Mouse (Mus musculus) liver, embryonic 13.5 days (tissue): ENCODE results near the gene Fxr2. TPM values are rescaled to one million over a fixed set of nuclear protein-coding genes. Genes with fewer than 3 reads are reported as not detected.
"Not testable (repeated sequence)": the region's sequence is repeated elsewhere in the genome, so short reads cannot be mapped to it uniquely, and the experiment has no call there.

Experiments used
- ATAC-seq: fragments of 200-750 bp; cut with Nextera tagmentation; 2 replicates; pipeline ENCODE4 v1.8.0; 2017; ENCODE audit warnings: low read depth, mild to moderate bottlenecking, moderate number of reproducible peaks, moderate library complexity
- DNase-seq: peaks from one replicate; pipeline ENCODE4 v3.0.0; 2022
- H3K27ac ChIP-seq: fragments of 300-500 bp; sonication (generic); 2 replicates; pipeline ENCODE4 v1.5.1; 2015; ENCODE audit warnings: moderate library complexity, mild to moderate bottlenecking, inconsistent platforms
- H3K27me3 ChIP-seq: fragments of 300-500 bp; sonication (generic); 2 replicates; pipeline ENCODE4 v1.6.1; 2015; ENCODE audit warnings: mild to moderate bottlenecking, inconsistent platforms
- H3K36me3 ChIP-seq: fragments of 300-500 bp; sonication (generic); 2 replicates; pipeline ENCODE4 v1.6.1; 2015; ENCODE audit warnings: mild to moderate bottlenecking, inconsistent platforms
- H3K4me1 ChIP-seq: fragments of 300-500 bp; sonication (generic); replicated peaks from 2 replicates; pipeline ENCODE4 v1.6.1; 2015; ENCODE audit warnings: inconsistent platforms
- H3K4me2 ChIP-seq: fragments of 300-500 bp; sonication (generic); 2 replicates; pipeline ENCODE4 v1.6.1; 2015; ENCODE audit warnings: inconsistent platforms, mild to moderate bottlenecking, moderate library complexity
- H3K4me3 ChIP-seq: fragments of 300-500 bp; sonication (generic); replicated peaks from 2 replicates; pipeline ENCODE4 v1.5.1; 2015; ENCODE audit warnings: mild to moderate bottlenecking, inconsistent platforms
- H3K9ac ChIP-seq: fragments of 300-500 bp; sonication (generic); 2 replicates; pipeline ENCODE4 v1.6.1; 2015; ENCODE audit warnings: mild to moderate bottlenecking, inconsistent platforms
- H3K9me3 ChIP-seq: fragments of 300-500 bp; sonication (generic); replicated peaks from 2 replicates; pipeline ENCODE4 v1.6.1; 2016; ENCODE audit warnings: inconsistent platforms
- WGBS: fragments of 180-500 bp; shearing (Covaris S2); methylation state at CpG from one replicate; pipeline ENCODE4 v1.1.7; 2015; ENCODE audit not compliant: insufficient replicate concordance; 5-methylcytosine and 5-hydroxymethylcytosine counted together
- polyA plus RNA-seq: library from polyadenylated mRNA; unstranded; fragments of >200 nt; fragmentation: Nextera tagmentation; extraction: Ambion mirVana; gene quantifications from 2 replicates; pipeline ENCODE4 v1.2.1, GENCODE M21; 2015

The Fxr2 gene
- polyA plus RNA-seq, 1 experiment from 2014 or later = 8.2 TPM

GRCm38 (mm10) chr11:69610899-69611298 lies 21.9 kb upstream of the Fxr2 start:
- ATAC-seq (no peak), DNase-seq (no peak)
- no peak overlapping the region for H3K9ac ChIP-seq
- H3K27ac ChIP-seq = no peak overlapping the region
- H3K36me3 ChIP-seq = no peaks in the 10 kb centered on the region
- H3K4me2 ChIP-seq = no peak overlapping the region
- H3K27me3 ChIP-seq = peaks cover 4% of the 10 kb centered on the region; the same call in 1 of the 2 replicates
- H3K4me3 ChIP-seq = no peak overlapping the region
- H3K9me3 ChIP-seq = no peaks in the 10 kb centered on the region
- 66% methylated on average over 4 of the region's 4 CpGs for WGBS
- peaks cover 71% of the 10 kb centered on the region for H3K4me1 ChIP-seq

GRCm38 (mm10) chr11:69613553-69614256 lies 19.1 kb upstream of the Fxr2 start:
- Histone ChIP-seq H3K4me1 (peaks cover 64% of the 10 kb centered on the region), H3K4me3 (peak overlapping the region; percentile 57), H3K27ac (peak overlapping the region; percentile 29), H3K9me3 (no peaks in the 10 kb centered on the region), H3K36me3 (no peaks in the 10 kb centered on the region), H3K9ac (peak overlapping the region; percentile 70), H3K27me3 (peaks cover 9% of the 10 kb centered on the region), H3K4me2 (peak overlapping the region; percentile 75)
- ATAC-seq (peak; percentile 65), DNase-seq (peak; percentile 70)
- WGBS = 4% methylated on average over 19 of the region's 19 CpGs

- peak overlapping the region; percentile 75 for H3K4me2 ChIP-seq
- peak overlapping the region; percentile 57 for H3K4me3 ChIP-seq
- not testable (repeated sequence) for H3K9me3 ChIP-seq, H3K27ac ChIP-seq, ATAC-seq, DNase-seq, H3K27me3 ChIP-seq, H3K36me3 ChIP-seq
- H3K4me1 ChIP-seq = peaks cover 59% of the 10 kb centered on the region
- H3K9ac ChIP-seq = peak overlapping the region; percentile 70; the same call in 1 of the 2 replicates
- WGBS = 28% methylated on average over 11 of the region's 11 CpGs
Measured at GRCm38 (mm10) chr11:69614257-69614588, 18.6 kb upstream of the Fxr2 start.

GRCm38 (mm10) chr11:69616781-69617180 lies 16.0 kb upstream of the Fxr2 start:
- peak overlapping the region; percentile 55; the same call in 1 of the 2 replicates for H3K27ac ChIP-seq
- DNase-seq = no peak
- peak overlapping the region; percentile 22 for H3K4me3 ChIP-seq
- H3K36me3 ChIP-seq = no peaks in the 10 kb centered on the region
- peak overlapping the region; percentile 47 for H3K4me2 ChIP-seq
- 48% methylated on average over 10 of the region's 10 CpGs for WGBS
- H3K9ac ChIP-seq = peak overlapping the region; percentile 39; the same call in 1 of the 2 replicates
- H3K4me1 ChIP-seq = peaks cover 62% of the 10 kb centered on the region
- H3K27me3 ChIP-seq = peaks cover 9% of the 10 kb centered on the region
- ATAC-seq = no peak
- no peaks in the 10 kb centered on the region for H3K9me3 ChIP-seq

- 38% methylated on average over 5 of the region's 5 CpGs for WGBS
- peak within 1 kb of the TSS; percentile 22 for H3K4me3 ChIP-seq
- ATAC-seq (peak; percentile 32), DNase-seq (no peak)
- peak within 1 kb of the TSS; percentile 55 for H3K27ac ChIP-seq
- H3K9ac ChIP-seq = peak within 1 kb of the TSS; percentile 39; the same call in 1 of the 2 replicates
- H3K4me2 ChIP-seq = peak within 1 kb of the TSS; percentile 47
- peaks cover 66% of the 10 kb centered on the region for H3K4me1 ChIP-seq
- peaks cover 9% of the 10 kb centered on the region for H3K27me3 ChIP-seq
- H3K9me3 ChIP-seq = no peaks in the 10 kb centered on the region
- no peaks in the 10 kb centered on the region for H3K36me3 ChIP-seq
Measured at GRCm38 (mm10) chr11:69617805-69618204, 15.0 kb upstream of the Fxr2 start, which contains the start of gene Shbg. Gene Shbg, minus strand, starts transcription at chr11:69617905.

- Histone ChIP-seq H3K27me3 (peaks cover 5% of the 10 kb centered on the region), H3K4me2 (peak overlapping the region; percentile 72), H3K4me3 (no peak overlapping the region), H3K9me3 (no peaks in the 10 kb centered on the region), H3K36me3 (no peaks in the 10 kb centered on the region), H3K4me1 (peaks cover 55% of the 10 kb centered on the region), H3K27ac (peak overlapping the region; percentile 79), H3K9ac (peak overlapping the region; percentile 66; the same call in 1 of the 2 replicates)
- no peak for DNase-seq
- WGBS = 37% methylated on average over 7 of the region's 7 CpGs
- peak; percentile 49; the same call in 1 of the 2 replicates for ATAC-seq
Measured at GRCm38 (mm10) chr11:69620394-69621081, 12.3 kb upstream of the Fxr2 start.

- ATAC-seq (peak; percentile 54), DNase-seq (no peak)
- Histone ChIP-seq H3K4me1 (peaks cover 55% of the 10 kb centered on the region), H3K27ac (peak within 1 kb of the TSS; percentile 79), H3K36me3 (no peaks in the 10 kb centered on the region), H3K27me3 (peaks cover 5% of the 10 kb centered on the region), H3K9ac (peak within 1 kb of the TSS; percentile 66), H3K9me3 (no peaks in the 10 kb centered on the region), H3K4me2 (peak within 1 kb of the TSS; percentile 72), H3K4me3 (peak within 1 kb of the TSS; percentile 59)
- 4% methylated on average over 20 of the region's 20 CpGs for WGBS
Measured at GRCm38 (mm10) chr11:69621571-69622268, 11.1 kb upstream of the Fxr2 start, which contains the start of gene Sat2. Gene Sat2, plus strand, starts transcription at chr11:69622024.

- peak overlapping the region; percentile 79 for H3K27ac ChIP-seq
- 53% methylated on average over 6 of the region's 6 CpGs for WGBS
- H3K4me1 ChIP-seq = peaks cover 50% of the 10 kb centered on the region
- peak overlapping the region; percentile 72 for H3K4me2 ChIP-seq
- H3K4me3 ChIP-seq = peak overlapping the region; percentile 59
- peak overlapping the region; percentile 66 for H3K9ac ChIP-seq
- no peaks in the 10 kb centered on the region for H3K27me3 ChIP-seq
- H3K36me3 ChIP-seq = no peaks in the 10 kb centered on the region
- no peak for ATAC-seq
- H3K9me3 ChIP-seq = no peaks in the 10 kb centered on the region
- no peak for DNase-seq
Measured at GRCm38 (mm10) chr11:69622406-69622805, 10.4 kb upstream of the Fxr2 start.

GRCm38 (mm10) chr11:69623006-69623405 lies 9.8 kb upstream of the Fxr2 start:
- Histone ChIP-seq H3K27ac (no peak overlapping the region), H3K9ac (no peak overlapping the region), H3K4me1 (peaks cover 44% of the 10 kb centered on the region), H3K9me3 (no peaks in the 10 kb centered on the region), H3K4me3 (0 out of 2 replicates have a peak overlapping the region, but pooled peaks have one; percentile 59), H3K36me3 (no peaks in the 10 kb centered on the region), H3K27me3 (no peaks in the 10 kb centered on the region), H3K4me2 (peak overlapping the region; percentile 72; the same call in 1 of the 2 replicates)
- DNase-seq = no peak
- no peak for ATAC-seq
- WGBS = 66% methylated on average over 4 of the region's 4 CpGs

- not testable (repeated sequence) for H3K9me3 ChIP-seq, H3K36me3 ChIP-seq, DNase-seq, H3K27me3 ChIP-seq, ATAC-seq, H3K4me3 ChIP-seq, H3K4me2 ChIP-seq, H3K9ac ChIP-seq, H3K27ac ChIP-seq
- peaks cover 40% of the 10 kb centered on the region for H3K4me1 ChIP-seq
- WGBS = 68% methylated on average over 2 of the region's 2 CpGs
Measured at GRCm38 (mm10) chr11:69624339-69624738, 8.5 kb upstream of the Fxr2 start.

GRCm38 (mm10) chr11:69628286-69628685 lies 4.5 kb upstream of the Fxr2 start:
- no peak overlapping the region for H3K9ac ChIP-seq
- H3K27ac ChIP-seq = no peak overlapping the region
- no peaks in the 10 kb centered on the region for H3K36me3 ChIP-seq
- DNase-seq (peak; percentile 69), ATAC-seq (no peak)
- WGBS = 33% methylated on average over 6 of the region's 6 CpGs
- no peaks in the 10 kb centered on the region for H3K9me3 ChIP-seq
- no peak overlapping the region for H3K4me3 ChIP-seq
- H3K4me2 ChIP-seq = no peak overlapping the region
- H3K27me3 ChIP-seq = no peaks in the 10 kb centered on the region
- H3K4me1 ChIP-seq = peaks cover 17% of the 10 kb centered on the region
